Mouse (Mus musculus): Measurements from ENCODE around the gene Med20. TPM values are rescaled to one million over a fixed set of nuclear protein-coding genes. Genes with fewer than 3 reads are reported as not detected.
A peak's percentile ranks its signal among the peaks of the same experiment; 100 is the strongest.
"Not testable (repeated sequence)": the region's sequence is repeated elsewhere in the genome, so short reads cannot be mapped to it uniquely, and the experiment has no call there.

Gene Med20
- polyA plus RNA-seq, 1 experiment from 2014 or later, result 48.0 TPM

DNA sequence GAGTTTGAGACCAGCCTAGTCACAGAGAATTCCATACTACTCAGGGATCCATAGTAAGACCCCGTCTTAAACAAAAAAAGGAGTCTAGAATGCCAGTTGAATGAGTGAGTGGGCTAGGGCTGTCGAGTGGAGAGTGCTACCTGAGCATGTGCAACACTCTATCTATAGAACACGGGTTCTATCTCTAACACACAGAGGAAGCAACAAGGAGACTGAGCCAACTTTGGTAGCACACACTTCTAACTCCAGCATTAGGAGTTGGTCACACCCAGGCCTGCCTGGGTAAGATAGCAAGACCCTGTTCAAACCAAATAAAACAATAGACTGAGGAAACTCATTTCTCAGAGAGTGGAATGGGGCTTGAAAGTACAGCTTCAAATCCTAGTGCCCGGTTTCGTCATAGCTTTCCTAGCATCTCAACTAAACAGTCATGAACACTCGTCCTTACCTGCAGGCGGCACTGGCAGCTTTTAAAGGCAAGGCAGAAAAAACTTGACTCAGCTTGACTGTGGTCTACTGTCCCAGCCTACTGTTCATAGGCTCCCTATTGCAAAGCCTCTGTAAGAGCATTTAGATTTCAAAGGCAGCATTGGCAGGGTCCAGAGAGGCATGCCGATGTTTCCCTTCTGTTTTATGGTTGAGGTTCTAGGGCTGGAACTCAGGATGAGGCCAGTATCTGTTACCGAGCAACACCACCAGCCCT is 6.4 kb downstream of the Med20 start:
- ATAC-seq (ENCODE audit: low FRiP score, low TSS enrichment), result no peak
- Histone ChIP-seq H3K27ac (ENCODE audit: low read depth, low read length) (no peak overlapping the region), H3K36me3 (ENCODE audit: control insufficient read depth, insufficient read depth, low read length) (peaks cover 42% of the 10 kb centered on the region), H3K27me3 (ENCODE audit: control insufficient read depth, insufficient read depth, low read length) (no peaks in the 10 kb centered on the region), H3K9me3 (ENCODE audit: control insufficient read depth, low read length) (no peaks in the 10 kb centered on the region), H3K4me1 (ENCODE audit: control insufficient read depth, insufficient read depth, low read length) (peaks cover 5% of the 10 kb centered on the region; the same call in 1 of the 2 replicates), H3K9ac (ENCODE audit: low read depth, low read length) (no peak overlapping the region), H3K4me2 (replicated peaks; ENCODE audit: low read depth, low read length) (no peak overlapping the region), H3K4me3 (ENCODE audit: low read length) (no peak overlapping the region)
- 95% methylated on average over 9 of the region's 9 CpGs for WGBS

DNA sequence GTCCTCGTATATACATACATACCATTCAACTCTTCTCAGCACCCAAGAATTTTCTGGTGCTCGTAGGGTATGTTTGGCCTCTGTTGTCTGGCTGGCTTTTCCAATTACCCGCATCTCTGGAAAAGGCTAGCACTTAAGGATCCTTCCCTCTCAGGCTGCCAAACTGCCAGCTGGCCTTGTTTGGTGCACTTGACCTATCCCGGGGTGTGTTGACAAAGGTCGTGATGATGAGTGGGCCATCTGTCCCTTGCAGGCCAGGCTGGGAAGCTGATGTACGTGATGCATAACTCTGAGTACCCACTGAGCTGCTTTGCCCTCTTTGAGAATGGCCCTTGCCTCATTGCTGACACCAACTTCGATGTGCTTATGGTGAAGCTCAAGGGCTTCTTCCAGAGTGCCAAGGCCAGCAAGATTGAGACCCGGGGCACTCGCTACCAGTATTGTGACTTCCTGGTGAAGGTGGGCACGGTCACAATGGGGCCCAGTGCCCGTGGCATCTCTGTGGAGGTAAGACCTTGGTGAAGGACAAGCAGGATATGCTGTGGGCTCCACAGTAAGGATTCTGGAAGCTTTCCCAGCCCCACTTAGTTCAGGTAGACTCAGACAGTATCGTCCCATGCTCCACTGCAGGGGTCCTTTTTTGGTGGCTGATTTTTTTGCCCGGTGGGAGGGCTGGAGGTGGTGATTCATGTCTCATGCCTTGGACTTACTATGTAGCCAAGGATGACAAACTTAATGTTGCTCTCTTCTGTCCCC is 7.4 kb downstream of the Med20 start:
- peaks cover 52% of the 10 kb centered on the region for H3K36me3 ChIP-seq (ENCODE audit: control insufficient read depth, insufficient read depth, low read length)
- 89% methylated on average over 13 of the region's 13 CpGs for WGBS

DNA sequence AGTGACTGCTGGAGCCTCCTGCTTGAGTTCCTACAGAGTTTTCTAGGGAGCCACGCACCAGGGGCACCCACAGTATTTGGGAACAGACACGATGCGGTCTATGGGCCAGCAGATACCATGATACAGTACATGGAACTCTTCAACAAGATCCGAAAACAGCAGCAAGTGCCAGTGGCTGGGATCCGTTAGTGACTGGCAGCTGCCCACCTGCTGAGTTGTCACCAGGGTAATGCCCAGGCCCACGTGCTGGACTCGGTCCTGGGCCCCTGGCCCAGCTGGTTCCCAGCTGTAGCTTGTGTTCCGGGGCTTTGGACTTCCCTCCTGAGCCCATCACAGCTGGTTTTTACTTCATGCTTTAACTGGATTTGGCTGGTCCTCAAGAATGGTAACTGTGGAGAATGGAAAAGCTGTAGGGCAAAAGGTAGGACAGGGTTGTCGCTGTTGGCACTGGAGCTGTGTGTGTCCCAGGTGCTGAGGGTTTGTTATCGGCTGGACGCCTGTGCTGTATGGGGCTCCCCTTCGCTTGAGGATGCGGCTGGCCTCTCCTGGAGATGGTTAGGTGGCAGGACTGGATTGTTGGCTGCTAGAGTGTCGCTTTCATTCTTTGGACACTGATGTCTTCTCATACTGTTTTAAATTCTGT is 11.7 kb downstream of the Med20 start:
- no peak overlapping the region for H3K4me3 ChIP-seq (ENCODE audit: low read length)
- H3K27me3 ChIP-seq (ENCODE audit: control insufficient read depth, insufficient read depth, low read length), result no peaks in the 10 kb centered on the region
- no peak overlapping the region for H3K9ac ChIP-seq (ENCODE audit: low read depth, low read length)
- H3K4me2 ChIP-seq (replicated peaks; ENCODE audit: low read depth, low read length), result no peak overlapping the region
- H3K36me3 ChIP-seq (ENCODE audit: control insufficient read depth, insufficient read depth, low read length), result peaks cover 57% of the 10 kb centered on the region
- no peak overlapping the region for H3K27ac ChIP-seq (ENCODE audit: low read depth, low read length)
- H3K9me3 ChIP-seq (ENCODE audit: control insufficient read depth, low read length), result no peaks in the 10 kb centered on the region
- 94% methylated on average over 14 of the region's 14 CpGs for WGBS
- peaks cover 2% of the 10 kb centered on the region; the same call in 1 of the 2 replicates for H3K4me1 ChIP-seq (ENCODE audit: control insufficient read depth, insufficient read depth, low read length)
- no peak for ATAC-seq (ENCODE audit: low FRiP score, low TSS enrichment)

More for the DNA sequence above, 7.4 kb downstream of the Med20 start:
- Histone ChIP-seq H3K9me3 (ENCODE audit: control insufficient read depth, low read length) (no peaks in the 10 kb centered on the region), H3K9ac (ENCODE audit: low read depth, low read length) (no peak overlapping the region), H3K4me1 (ENCODE audit: control insufficient read depth, insufficient read depth, low read length) (no peaks in the 10 kb centered on the region), H3K4me3 (ENCODE audit: low read length) (no peak overlapping the region), H3K27me3 (ENCODE audit: control insufficient read depth, insufficient read depth, low read length) (no peaks in the 10 kb centered on the region), H3K4me2 (replicated peaks; ENCODE audit: low read depth, low read length) (no peak overlapping the region), H3K27ac (ENCODE audit: low read depth, low read length) (no peak overlapping the region)
- no peak for ATAC-seq (ENCODE audit: low FRiP score, low TSS enrichment)

DNA sequence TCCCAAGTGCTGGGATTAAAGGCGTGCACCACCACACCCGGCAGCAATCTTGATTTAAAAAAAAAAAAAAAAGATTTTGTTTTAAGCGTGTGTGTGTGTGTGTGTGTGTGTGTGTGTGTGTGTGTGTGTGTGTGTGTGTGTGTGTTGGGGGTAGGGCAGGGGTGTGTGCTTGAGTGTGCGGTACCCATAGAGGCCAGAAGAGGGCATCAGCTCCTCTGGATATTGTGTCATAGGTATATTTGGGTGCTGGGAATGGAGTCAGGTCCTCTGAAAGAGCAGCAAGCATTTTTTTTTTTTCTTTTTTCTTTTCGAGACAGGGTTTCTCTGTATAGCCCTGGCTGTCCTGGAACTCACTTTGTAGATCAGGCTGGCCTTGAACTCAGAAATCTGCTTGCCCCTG is 13.2 kb downstream of the Med20 start:
- H3K4me3 ChIP-seq (ENCODE audit: low read length); H3K9me3 ChIP-seq (ENCODE audit: control insufficient read depth, low read length); H3K4me1 ChIP-seq (ENCODE audit: control insufficient read depth, insufficient read depth, low read length); H3K27me3 ChIP-seq (ENCODE audit: control insufficient read depth, insufficient read depth, low read length); H3K4me2 ChIP-seq (replicated peaks; ENCODE audit: low read depth, low read length); H3K9ac ChIP-seq (ENCODE audit: low read depth, low read length); ATAC-seq (ENCODE audit: low FRiP score, low TSS enrichment); H3K27ac ChIP-seq (ENCODE audit: low read depth, low read length): not testable (repeated sequence)
- peaks cover 48% of the 10 kb centered on the region for H3K36me3 ChIP-seq (ENCODE audit: control insufficient read depth, insufficient read depth, low read length)
- WGBS, result 94% methylated on average over 3 of the region's 5 CpGs

DNA sequence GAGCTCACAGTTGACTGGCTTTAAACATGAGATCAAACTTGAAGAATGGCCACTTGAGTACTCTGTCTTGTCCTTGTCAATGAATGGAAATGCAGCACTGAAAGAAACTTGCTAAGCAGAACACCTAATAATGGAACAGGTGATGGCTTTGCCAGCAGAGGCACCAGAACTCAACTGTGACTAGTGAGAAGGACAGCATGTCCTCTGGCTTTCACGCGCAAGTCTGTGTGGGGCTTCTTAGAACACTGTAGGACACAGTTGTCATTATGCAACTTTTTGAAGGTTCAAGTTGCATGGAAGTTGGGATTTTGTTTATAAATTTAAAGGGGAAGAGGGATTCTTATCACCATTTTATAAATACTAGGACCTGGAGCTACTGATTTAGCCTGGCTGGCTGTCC is 13.7 kb downstream of the Med20 start:
- H3K4me3 ChIP-seq (ENCODE audit: low read length), result no peak overlapping the region
- no peak for ATAC-seq (ENCODE audit: low FRiP score, low TSS enrichment)
- H3K4me2 ChIP-seq (replicated peaks; ENCODE audit: low read depth, low read length), result no peak overlapping the region
- H3K36me3 ChIP-seq (ENCODE audit: control insufficient read depth, insufficient read depth, low read length), result peaks cover 48% of the 10 kb centered on the region
- WGBS, result 100% methylated on average over 2 of the region's 2 CpGs
- H3K4me1 ChIP-seq (ENCODE audit: control insufficient read depth, insufficient read depth, low read length), result peaks cover 8% of the 10 kb centered on the region; the same call in 1 of the 2 replicates
- H3K9me3 ChIP-seq (ENCODE audit: control insufficient read depth, low read length), result no peaks in the 10 kb centered on the region
- no peak overlapping the region for H3K27ac ChIP-seq (ENCODE audit: low read depth, low read length)
- H3K27me3 ChIP-seq (ENCODE audit: control insufficient read depth, insufficient read depth, low read length), result no peaks in the 10 kb centered on the region
- H3K9ac ChIP-seq (ENCODE audit: low read depth, low read length), result no peak overlapping the region

DNA sequence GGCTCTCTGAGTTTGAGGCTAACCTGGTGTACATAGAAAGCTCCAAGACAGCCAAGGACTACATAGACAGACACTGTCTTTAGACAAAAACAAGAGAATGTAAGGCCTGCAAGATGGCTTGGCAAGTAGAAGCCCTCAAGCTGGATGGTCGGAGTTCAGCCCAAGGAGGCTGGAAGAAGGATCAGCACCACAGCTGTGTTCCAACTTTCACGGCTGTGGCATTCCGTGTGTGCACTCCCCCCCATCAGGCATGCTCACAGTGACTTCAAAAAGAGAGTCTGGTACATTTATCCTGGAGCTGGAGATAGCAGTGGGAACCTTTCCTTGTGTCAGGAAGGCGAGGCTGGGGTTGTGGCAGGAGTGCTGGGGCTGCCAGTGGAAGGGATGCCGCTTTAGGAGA is 14.6 kb downstream of the Med20 start:
- H3K27ac ChIP-seq (ENCODE audit: low read depth, low read length), result no peak overlapping the region
- no peak overlapping the region for H3K9ac ChIP-seq (ENCODE audit: low read depth, low read length)
- H3K4me2 ChIP-seq (replicated peaks; ENCODE audit: low read depth, low read length), result no peak overlapping the region
- ATAC-seq (ENCODE audit: low FRiP score, low TSS enrichment), result no peak
- WGBS, result 92% methylated on average over 5 of the region's 5 CpGs
- H3K4me3 ChIP-seq (ENCODE audit: low read length), result no peak overlapping the region
- H3K9me3 ChIP-seq (ENCODE audit: control insufficient read depth, low read length), result no peaks in the 10 kb centered on the region
- peaks cover 18% of the 10 kb centered on the region for H3K4me1 ChIP-seq (ENCODE audit: control insufficient read depth, insufficient read depth, low read length)
- peaks cover 46% of the 10 kb centered on the region for H3K36me3 ChIP-seq (ENCODE audit: control insufficient read depth, insufficient read depth, low read length)
- H3K27me3 ChIP-seq (ENCODE audit: control insufficient read depth, insufficient read depth, low read length), result no peaks in the 10 kb centered on the region

DNA sequence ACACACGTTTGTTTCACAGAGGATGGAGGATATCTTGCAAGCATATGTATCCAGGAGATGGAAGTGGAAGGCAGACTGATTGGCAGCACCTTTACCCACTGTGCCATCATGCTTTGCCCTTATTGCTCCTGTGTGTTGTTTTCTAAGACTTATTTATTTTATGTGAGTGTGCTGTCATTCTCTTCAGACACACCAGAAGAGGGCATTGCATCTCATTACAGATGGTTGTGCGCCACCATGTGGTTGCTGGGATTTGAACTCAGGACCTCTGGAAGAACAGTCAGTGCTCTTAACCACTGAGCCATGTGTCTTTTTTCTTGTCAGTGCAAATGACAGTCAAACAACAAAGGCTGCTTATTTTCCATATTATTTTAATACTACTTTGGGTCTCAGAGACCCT is 16.4 kb downstream of the Med20 start:
- Histone ChIP-seq H3K36me3 (ENCODE audit: control insufficient read depth, insufficient read depth, low read length) (peaks cover 31% of the 10 kb centered on the region), H3K4me3 (ENCODE audit: low read length) (no peak overlapping the region; the same call in 1 of the 2 replicates), H3K27me3 (ENCODE audit: control insufficient read depth, insufficient read depth, low read length) (no peaks in the 10 kb centered on the region), H3K4me1 (ENCODE audit: control insufficient read depth, insufficient read depth, low read length) (peaks cover 24% of the 10 kb centered on the region), H3K4me2 (replicated peaks; ENCODE audit: low read depth, low read length) (no peak overlapping the region), H3K9ac (ENCODE audit: low read depth, low read length) (no peak overlapping the region), H3K27ac (ENCODE audit: low read depth, low read length) (no peak overlapping the region), H3K9me3 (ENCODE audit: control insufficient read depth, low read length) (no peaks in the 10 kb centered on the region)
- ATAC-seq (ENCODE audit: low FRiP score, low TSS enrichment), result no peak
- WGBS, result 94% methylated on average over 2 of the region's 2 CpGs

DNA sequence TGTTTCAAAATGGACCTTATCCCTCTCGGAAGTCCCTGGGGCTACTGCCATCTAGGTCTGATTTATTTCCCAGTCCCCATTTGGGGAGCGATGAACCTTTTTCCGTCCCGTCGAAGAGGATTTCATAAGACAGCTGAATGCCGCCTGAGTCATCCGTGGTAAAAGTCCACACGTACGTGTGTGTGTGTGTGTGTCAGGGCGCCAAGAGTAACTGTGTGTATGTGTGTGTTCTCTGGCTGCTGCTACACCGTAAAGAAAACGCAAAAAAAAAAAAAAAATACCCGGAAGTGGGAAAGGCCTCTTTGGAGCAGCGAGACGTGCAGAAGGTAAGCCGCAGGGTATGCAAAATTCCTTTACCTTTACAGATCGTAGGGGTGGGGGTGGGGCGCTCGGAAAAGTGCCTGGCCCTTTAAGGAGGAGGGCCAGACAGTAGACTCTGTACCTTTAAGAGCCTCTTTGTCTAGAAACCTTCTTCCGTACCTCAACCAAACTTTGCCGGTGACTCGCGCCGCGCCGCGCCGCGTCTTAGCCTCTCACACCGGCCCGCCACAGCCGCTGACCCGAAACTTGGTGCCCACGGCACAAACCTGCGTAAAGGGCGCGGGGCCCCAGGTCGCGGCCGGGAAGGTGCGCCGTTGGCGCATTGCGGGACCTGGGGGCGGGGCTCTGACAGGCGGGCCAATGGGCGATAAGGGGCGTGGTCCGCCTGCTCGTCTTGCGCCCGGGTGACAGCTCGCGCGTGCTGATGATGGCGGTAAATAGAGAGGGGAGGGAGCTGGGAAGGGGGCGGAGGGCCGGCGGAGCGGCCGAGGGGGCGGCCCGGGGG is 17.7 kb downstream of the Med20 start:
- peak; percentile 93 for ATAC-seq (ENCODE audit: low FRiP score, low TSS enrichment)
- Histone ChIP-seq H3K27me3 (ENCODE audit: control insufficient read depth, insufficient read depth, low read length) (no peaks in the 10 kb centered on the region), H3K27ac (ENCODE audit: low read depth, low read length) (peak overlapping the region; percentile 85), H3K4me2 (replicated peaks; ENCODE audit: low read depth, low read length) (peak overlapping the region; percentile 94), H3K4me3 (ENCODE audit: low read length) (peak overlapping the region; percentile 73), H3K9me3 (ENCODE audit: control insufficient read depth, low read length) (no peaks in the 10 kb centered on the region), H3K4me1 (ENCODE audit: control insufficient read depth, insufficient read depth, low read length) (peaks cover 24% of the 10 kb centered on the region), H3K9ac (ENCODE audit: low read depth, low read length) (peak overlapping the region; percentile 54), H3K36me3 (ENCODE audit: control insufficient read depth, insufficient read depth, low read length) (peaks cover 19% of the 10 kb centered on the region)
- under 1% methylated on average over 58 of the region's 63 CpGs for WGBS

All from kidney, embryonic 14.5 days (tissue).